Mouse (Mus musculus) heart, embryonic 13.5 days (tissue): Measurements from ENCODE around the gene Naa38. TPM values are rescaled to one million over a fixed set of nuclear protein-coding genes. Genes with fewer than 3 reads are reported as not detected.

Experiments used
- ATAC-seq: fragments of 200-750 bp; cut with Nextera tagmentation; 2 replicates; pipeline ENCODE4 v1.8.0; 2017; ENCODE audit warnings: moderate TSS enrichment; ENCODE audit not compliant: insufficient number of reproducible peaks, low FRiP score, low TSS enrichment; ENCODE audit errors: extremely low read depth
- H3K27ac ChIP-seq: fragments of 300-500 bp; sonication (generic); replicated peaks from 2 replicates; pipeline ENCODE4 v1.5.1; 2015; ENCODE audit warnings: moderate library complexity, mild to moderate bottlenecking, inconsistent platforms
- H3K27me3 ChIP-seq: fragments of 300-500 bp; sonication (generic); replicated peaks from 2 replicates; pipeline ENCODE4 v1.6.1; 2015; ENCODE audit warnings: mild to moderate bottlenecking, inconsistent platforms
- H3K36me3 ChIP-seq: fragments of 300-500 bp; sonication (generic); 2 replicates; pipeline ENCODE4 v1.6.1; 2015; ENCODE audit warnings: mild to moderate bottlenecking, inconsistent platforms
- H3K4me1 ChIP-seq: fragments of 300-500 bp; sonication (generic); 2 replicates; pipeline ENCODE4 v1.6.1; 2015; ENCODE audit warnings: inconsistent platforms
- H3K4me2 ChIP-seq: fragments of 300-500 bp; sonication (generic); 2 replicates; pipeline ENCODE4 v1.6.1; 2015; ENCODE audit warnings: inconsistent platforms, mild to moderate bottlenecking, moderate library complexity
- H3K4me3 ChIP-seq: fragments of 300-500 bp; sonication (generic); 2 replicates; pipeline ENCODE4 v1.5.1; 2015; ENCODE audit warnings: moderate library complexity, mild to moderate bottlenecking, inconsistent platforms
- H3K9ac ChIP-seq: fragments of 300-500 bp; sonication (generic); 2 replicates; pipeline ENCODE4 v1.6.1; 2015; ENCODE audit warnings: inconsistent platforms, mild to moderate bottlenecking, moderate library complexity
- H3K9me3 ChIP-seq: fragments of 300-500 bp; sonication (generic); 2 replicates; pipeline ENCODE4 v1.6.1; 2016; ENCODE audit warnings: inconsistent platforms
- WGBS: fragments of 180-500 bp; shearing (Covaris S2); methylation state at CpG from one replicate; pipeline ENCODE4 v1.1.7; 2015; ENCODE audit warnings: mixed read lengths; 5-methylcytosine and 5-hydroxymethylcytosine counted together
- polyA plus RNA-seq: library from polyadenylated mRNA; unstranded; fragments of >200 nt; fragmentation: Nextera tagmentation; extraction: Ambion mirVana; gene quantifications from 2 replicates; pipeline ENCODE4 v1.2.1, GENCODE M21; 2015

The Naa38 gene
- polyA plus RNA-seq, 1 experiment from 2014 or later = 135 TPM

DNA sequence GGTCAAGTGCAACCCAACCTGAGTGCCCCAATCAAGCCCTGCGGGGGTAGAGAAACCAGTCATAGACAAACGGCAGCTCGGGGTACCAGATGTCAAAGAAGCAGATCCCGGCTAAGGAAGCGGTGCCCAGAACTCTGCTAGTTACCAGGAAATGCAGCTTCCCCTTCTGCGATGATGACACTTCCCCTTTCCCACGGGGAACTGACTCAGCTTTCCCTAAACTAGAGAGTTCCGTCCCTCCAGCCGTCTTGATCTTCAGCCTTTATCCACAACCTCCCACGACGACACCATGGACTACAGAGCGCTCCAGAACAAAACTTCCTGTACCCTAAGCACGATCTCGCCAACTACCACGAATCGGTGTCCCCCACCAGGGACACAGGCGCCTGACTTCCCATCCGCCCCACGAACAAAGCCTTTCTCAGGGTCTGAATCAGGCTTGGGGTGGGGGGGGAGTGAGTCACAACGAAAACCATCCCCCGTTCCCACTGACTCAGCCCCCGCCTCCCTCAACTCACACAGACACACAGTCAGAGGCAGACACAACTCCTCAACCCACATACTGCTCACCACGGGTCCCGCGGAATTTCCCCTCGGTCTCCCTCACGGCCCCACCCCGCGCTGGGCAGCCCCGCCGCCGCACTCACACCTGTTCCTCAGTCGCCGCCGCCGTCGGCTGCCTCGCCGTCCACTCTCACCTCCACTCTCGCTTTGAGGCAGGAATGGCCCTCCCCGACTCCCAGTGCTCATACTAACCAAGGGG is 15.2 kb downstream of the Naa38 start:
- peak overlapping the region; percentile 70 for H3K4me3 ChIP-seq
- H3K27ac ChIP-seq = peak overlapping the region; percentile 99
- peaks cover 38% of the 10 kb centered on the region for H3K36me3 ChIP-seq
- ATAC-seq = no peak; the same call in 1 of the 2 replicates
- no peaks in the 10 kb centered on the region for H3K27me3 ChIP-seq
- H3K9ac ChIP-seq = peak overlapping the region; percentile 98
- peaks cover 52% of the 10 kb centered on the region for H3K4me1 ChIP-seq
- no peaks in the 10 kb centered on the region for H3K9me3 ChIP-seq
- WGBS = under 1% methylated on average over 41 of the region's 41 CpGs
- H3K4me2 ChIP-seq = peak overlapping the region; percentile 99

DNA sequence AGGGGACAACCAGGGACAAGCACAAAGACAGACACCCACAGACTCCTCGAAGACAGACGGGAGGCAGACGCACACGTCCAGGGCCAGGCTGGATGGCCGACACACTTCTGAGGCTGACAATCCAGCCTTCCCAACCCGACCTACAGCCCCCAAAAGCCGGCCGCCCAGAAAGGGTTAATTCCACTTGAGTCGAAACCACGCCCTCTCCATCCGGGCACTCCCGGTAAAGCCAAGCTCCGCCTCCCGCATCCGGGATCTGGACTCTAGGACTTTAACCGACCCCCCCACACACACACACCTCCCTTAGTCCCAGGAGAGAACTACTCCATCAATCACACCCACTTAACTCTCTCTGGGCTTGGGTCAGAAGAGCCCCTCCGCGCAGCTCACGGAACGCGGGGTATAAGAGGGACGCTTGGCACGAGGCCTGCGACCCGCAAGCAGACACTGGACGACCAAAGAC is 15.8 kb downstream of the Naa38 start:
- Histone ChIP-seq H3K9me3 (no peaks in the 10 kb centered on the region), H3K4me2 (peak overlapping the region; percentile 99), H3K4me1 (peaks cover 53% of the 10 kb centered on the region), H3K9ac (peak overlapping the region; percentile 98), H3K27me3 (no peaks in the 10 kb centered on the region), H3K27ac (peak overlapping the region; percentile 99), H3K36me3 (peaks cover 32% of the 10 kb centered on the region), H3K4me3 (peak overlapping the region; percentile 70)
- WGBS = under 1% methylated on average over 26 of the region's 26 CpGs
- peak; percentile 38 for ATAC-seq

DNA sequence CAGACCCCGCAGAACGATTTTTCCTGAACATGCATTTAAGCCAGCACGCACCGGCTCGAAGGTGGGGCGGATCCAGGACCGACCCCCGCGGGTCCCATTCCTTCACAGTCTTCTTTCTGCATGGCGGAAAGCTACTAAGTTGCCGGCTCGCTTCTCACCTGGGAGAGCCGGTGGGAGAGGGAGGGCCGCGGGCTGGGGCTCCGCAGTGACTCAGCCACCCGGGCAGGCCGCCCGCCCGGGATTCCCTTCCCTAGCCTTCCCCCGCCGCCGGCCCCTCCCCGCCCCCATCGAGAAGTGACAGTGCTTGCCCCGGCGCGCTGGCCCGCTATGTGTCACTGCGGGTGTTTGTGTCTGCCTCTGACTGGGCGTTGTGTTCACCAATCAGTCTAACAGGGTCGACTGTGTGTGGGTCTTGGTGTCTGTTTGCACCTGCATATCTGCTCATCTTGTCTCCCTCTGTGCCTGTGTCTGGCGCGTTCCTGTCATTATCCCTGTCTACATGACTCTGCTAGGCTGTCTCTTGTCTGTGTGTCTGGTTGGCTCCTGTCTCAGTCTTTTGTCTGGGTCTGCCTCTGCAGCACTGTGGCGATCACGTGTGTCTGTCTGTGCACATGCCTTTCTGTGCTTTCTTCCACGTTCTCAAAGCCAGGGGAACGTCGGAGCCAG is 16.4 kb downstream of the Naa38 start:
- H3K4me1 ChIP-seq = peaks cover 56% of the 10 kb centered on the region
- H3K4me2 ChIP-seq = peak overlapping the region; percentile 99
- WGBS = under 1% methylated on average over 39 of the region's 39 CpGs
- H3K4me3 ChIP-seq = peak overlapping the region; percentile 70
- H3K9me3 ChIP-seq = no peaks in the 10 kb centered on the region
- peak; percentile 46 for ATAC-seq
- H3K9ac ChIP-seq = peak overlapping the region; percentile 98
- H3K27ac ChIP-seq = peak overlapping the region; percentile 99
- H3K27me3 ChIP-seq = no peaks in the 10 kb centered on the region
- H3K36me3 ChIP-seq = peaks cover 26% of the 10 kb centered on the region

DNA sequence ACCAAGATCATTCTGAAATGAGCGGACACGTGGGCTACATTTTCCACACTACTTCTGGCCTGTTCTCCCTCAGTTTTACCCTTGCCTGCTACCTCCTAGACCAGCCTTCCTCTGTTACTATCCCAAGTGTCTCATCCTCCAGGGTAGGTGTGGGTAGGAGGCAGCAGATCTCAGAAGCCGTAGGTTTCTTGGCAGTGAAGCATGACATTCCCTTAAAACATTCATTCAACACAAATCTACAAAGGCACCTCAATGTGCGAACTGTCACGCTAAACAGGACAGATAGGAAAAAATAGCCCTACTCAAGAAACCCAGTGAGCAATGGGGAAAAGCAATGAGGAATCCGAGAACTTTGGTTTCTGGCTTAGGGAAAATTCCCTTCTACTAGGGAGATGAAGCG is 17.3 kb downstream of the Naa38 start:
- H3K27ac ChIP-seq = peak overlapping the region; percentile 99
- H3K9me3 ChIP-seq = no peaks in the 10 kb centered on the region
- WGBS = 52% methylated on average over 7 of the region's 7 CpGs
- no peak for ATAC-seq
- H3K27me3 ChIP-seq = no peaks in the 10 kb centered on the region
- peak overlapping the region; percentile 70 for H3K4me3 ChIP-seq
- peak overlapping the region; percentile 98 for H3K9ac ChIP-seq
- H3K4me1 ChIP-seq = peaks cover 62% of the 10 kb centered on the region
- H3K4me2 ChIP-seq = peak overlapping the region; percentile 99
- peaks cover 18% of the 10 kb centered on the region for H3K36me3 ChIP-seq

DNA sequence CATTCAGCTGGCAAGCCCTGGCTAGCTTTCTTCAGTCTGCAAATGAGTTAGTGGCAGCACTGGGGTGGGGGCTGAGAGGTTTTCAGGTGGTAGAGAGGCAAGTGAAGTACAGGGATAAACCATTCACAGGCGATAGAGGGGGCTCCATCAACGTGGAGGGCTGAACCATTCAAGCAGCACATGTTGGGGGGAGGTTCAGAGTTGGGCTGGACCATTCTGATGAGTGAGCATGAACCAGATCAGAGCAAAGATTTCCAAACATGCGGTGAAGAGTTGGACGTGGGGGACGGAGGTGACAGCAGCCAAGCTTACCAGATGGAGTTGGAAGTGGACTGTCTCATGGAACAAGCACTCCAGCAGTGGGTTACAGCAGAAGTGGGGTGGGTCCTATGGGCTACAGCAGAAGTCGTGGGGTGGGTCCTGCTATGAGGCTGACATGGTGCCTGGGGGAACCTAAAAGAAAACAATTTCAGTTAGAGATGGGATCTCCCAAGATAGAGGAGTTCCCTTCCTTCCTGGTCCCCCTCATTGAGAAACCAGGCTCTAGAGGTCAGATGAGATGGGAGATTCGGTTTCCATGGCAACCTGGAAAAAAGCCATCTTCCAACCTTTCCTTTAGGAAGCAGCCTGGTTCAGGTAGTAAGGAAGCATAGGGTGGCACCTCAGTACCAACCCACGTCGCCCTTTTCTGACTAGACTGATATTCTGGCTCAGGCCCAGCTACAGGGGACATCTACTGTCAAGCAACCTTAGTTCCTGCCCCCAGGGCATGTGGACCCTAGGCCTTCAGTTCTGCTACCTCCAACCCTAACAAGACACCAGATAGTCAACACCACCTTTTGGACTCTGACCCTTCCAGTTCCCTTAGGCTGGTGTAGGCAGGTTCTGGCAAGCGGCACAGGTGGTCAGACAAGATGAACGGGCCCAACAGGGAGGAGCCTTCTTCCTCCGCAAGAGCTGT is 18.2 kb downstream of the Naa38 start, which contains the start of gene Kdm6b:
Kdm6b (minus strand) TSS at position 455 of the 961 bp plus-strand sequence.
- Histone ChIP-seq H3K27me3 (no peaks in the 10 kb centered on the region), H3K4me3 (peak within 1 kb of the TSS; percentile 85), H3K4me1 (peaks cover 62% of the 10 kb centered on the region), H3K4me2 (peak within 1 kb of the TSS; percentile 99), H3K27ac (peak within 1 kb of the TSS; percentile 99), H3K36me3 (peaks cover 11% of the 10 kb centered on the region), H3K9me3 (no peaks in the 10 kb centered on the region), H3K9ac (peak within 1 kb of the TSS; percentile 98)
- ATAC-seq = no peak
- WGBS = 42% methylated on average over 12 of the region's 12 CpGs

DNA sequence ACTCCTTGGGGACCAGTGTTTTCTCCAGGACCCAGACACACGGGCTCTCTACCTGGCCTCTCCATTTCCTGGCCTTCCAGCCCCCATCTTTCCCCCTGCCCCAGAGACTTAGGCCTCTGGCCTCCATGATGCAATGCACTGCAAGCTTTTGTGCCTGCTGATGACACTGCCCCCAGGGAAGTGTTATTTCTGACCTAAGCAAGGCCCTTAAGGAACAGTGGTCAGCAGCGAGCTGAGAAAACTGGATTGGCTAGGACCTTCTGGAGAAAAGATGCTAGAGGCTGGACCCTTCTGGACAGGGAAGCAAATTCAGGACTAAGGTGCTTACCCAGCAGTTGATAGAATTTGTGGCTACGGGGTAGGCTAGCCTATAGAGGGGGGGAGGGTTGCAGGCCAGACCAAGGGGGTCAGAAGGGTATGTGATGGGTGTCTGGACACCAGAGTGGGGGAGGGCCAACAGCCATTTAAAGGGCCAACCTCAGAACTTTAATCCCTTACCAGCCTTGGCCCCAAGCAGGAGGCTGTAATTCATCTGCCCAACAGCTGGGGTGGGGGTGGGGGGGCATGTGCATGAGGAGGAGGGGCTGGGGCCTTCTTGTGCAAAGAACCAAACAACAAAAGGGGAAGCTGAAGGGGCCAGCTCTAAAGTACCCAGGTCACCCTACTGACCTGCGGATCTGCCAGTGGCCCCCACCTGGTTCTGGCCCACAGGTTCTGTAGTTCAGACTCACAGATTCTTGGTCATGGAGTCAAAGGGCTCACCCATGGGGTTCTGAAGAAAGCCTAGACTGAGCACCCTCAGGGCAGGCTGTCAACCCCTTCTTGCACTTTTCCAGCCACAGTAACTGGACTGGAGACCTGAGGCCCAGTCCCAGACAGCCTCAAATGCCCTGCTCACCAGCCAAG is 19.4 kb downstream of the Naa38 start:
- Histone ChIP-seq H3K4me1 (peaks cover 70% of the 10 kb centered on the region), H3K27me3 (no peaks in the 10 kb centered on the region), H3K36me3 (peaks cover 11% of the 10 kb centered on the region), H3K4me3 (peak overlapping the region; percentile 85), H3K9me3 (no peaks in the 10 kb centered on the region), H3K9ac (peak overlapping the region; percentile 98), H3K27ac (peak overlapping the region; percentile 99), H3K4me2 (peak overlapping the region; percentile 99)
- 33% methylated on average over 4 of the region's 4 CpGs for WGBS
- no peak for ATAC-seq

DNA sequence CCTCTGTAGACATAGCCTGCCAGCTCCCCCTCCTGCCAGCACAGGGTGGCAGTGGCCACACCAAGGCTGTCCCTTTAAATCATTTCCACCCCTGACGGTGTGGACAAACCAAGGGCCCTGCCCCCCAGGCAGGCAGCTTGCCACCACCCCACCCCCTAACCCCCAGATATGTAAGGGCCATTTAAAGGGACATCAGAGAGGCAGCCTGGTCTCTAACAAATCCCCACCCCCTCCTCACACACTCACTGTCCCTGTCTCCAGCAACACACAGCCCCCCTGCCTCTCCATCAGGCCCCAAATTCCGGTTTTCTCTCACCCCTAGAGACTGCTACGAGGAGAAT is 20.0 kb downstream of the Naa38 start:
- Histone ChIP-seq H3K4me2 (peak overlapping the region; percentile 99), H3K9ac (peak overlapping the region; percentile 98), H3K27me3 (peaks cover under 1% of the 10 kb centered on the region; the same call in 1 of the 2 replicates), H3K27ac (peak overlapping the region; percentile 99), H3K36me3 (peaks cover 11% of the 10 kb centered on the region), H3K4me1 (peaks cover 74% of the 10 kb centered on the region), H3K9me3 (no peaks in the 10 kb centered on the region), H3K4me3 (peak overlapping the region; percentile 85)
- no peak for ATAC-seq
- 2% methylated on average over 3 of the region's 3 CpGs for WGBS

DNA sequence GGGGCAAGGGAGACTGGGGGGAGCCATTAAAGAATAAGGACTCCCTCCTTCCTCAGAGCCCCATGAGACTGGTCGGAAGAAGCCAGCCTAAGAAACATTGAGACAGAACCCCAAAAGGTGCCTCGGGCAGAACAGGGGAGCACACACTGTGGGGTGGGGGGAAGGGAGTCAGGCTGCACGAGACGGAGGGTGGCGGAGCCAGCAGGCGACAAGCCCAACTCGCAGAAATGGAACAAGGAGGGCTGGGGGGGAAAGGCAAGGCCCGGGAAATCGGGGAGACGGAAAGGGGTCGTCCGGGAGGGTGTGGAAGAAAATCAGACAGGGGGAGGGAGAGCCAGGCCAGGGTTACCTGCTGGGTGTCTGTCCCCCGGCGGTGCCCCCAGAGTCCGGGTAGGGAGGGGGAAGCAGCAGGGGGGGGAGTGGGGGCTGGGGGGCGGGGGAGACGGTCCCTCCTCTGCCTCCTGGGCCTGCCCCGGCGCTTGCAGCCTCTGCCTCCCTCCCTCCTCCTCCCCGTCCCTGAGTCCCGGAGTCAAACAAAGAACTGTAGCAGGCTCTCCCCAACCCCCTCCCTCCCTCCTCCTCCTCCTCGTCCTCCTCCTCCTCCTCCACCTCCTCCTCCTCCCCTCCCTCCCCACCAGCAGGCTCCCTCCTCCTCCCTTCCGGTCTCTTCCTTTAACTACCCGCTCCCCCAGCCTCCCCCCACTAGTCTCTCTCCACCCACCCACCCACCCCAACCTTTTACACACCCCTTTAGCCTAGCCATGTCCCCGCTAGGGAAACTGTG is 20.6 kb downstream of the Naa38 start:
- 0% methylated on average over 8 of the region's 25 CpGs for WGBS
- Histone ChIP-seq H3K9me3 (no peaks in the 10 kb centered on the region), H3K4me3 (peak overlapping the region; percentile 85), H3K9ac (peak overlapping the region; percentile 98), H3K27ac (peak overlapping the region; percentile 99), H3K27me3 (peaks cover 6% of the 10 kb centered on the region), H3K4me1 (peaks cover 80% of the 10 kb centered on the region), H3K36me3 (peaks cover 11% of the 10 kb centered on the region), H3K4me2 (peak overlapping the region; percentile 99)
- ATAC-seq = no peak

DNA sequence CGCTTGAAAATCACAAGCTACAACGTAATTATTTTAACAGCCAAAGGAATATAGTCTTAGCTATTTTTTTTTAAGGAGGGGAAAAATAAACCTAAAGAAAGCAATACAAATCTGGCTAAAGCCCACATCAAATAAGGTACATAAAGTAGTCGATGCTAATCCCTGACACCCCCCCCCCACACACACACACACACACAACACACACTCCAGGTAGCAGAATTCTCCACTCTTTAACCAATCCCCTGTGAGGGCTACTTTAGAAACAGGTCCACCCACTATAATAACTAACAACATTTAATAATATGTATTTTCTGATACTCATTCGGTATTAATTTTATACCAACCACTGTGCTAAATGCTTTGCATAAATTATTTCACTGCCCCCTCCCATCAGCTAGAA is 21.2 kb downstream of the Naa38 start:
- peaks cover 11% of the 10 kb centered on the region for H3K36me3 ChIP-seq
- H3K4me1 ChIP-seq = peaks cover 86% of the 10 kb centered on the region
- H3K9ac ChIP-seq = peak overlapping the region; percentile 98

More for the DNA sequence above, 21.2 kb downstream of the Naa38 start:
- Histone ChIP-seq H3K4me2 (peak overlapping the region; percentile 99), H3K27me3 (peaks cover 12% of the 10 kb centered on the region), H3K4me3 (peak overlapping the region; percentile 85), H3K9me3 (no peaks in the 10 kb centered on the region), H3K27ac (peak overlapping the region; percentile 99)
- no peak for ATAC-seq
- WGBS = 2% methylated on average over 4 of the region's 4 CpGs
